Mouse (Mus musculus): ENCODE measurements around the gene Rsph9. TPM values are rescaled to one million over a fixed set of nuclear protein-coding genes. Genes with fewer than 3 reads are reported as not detected.

The Rsph9 gene
- total RNA-seq, 2 experiments from 2014 or later, result 1.3 to 2.3 TPM

GRCm38 (mm10) chr17:46110402-46111289 lies 33.4 kb downstream of the Rsph9 start, which contains the start of gene Mrps18a:
TSS of gene Mrps18a (plus strand) at chr17:46110986.
- intact Hi-C loops (cut with DNase I), result no loop called here
- peak; percentile 85 to 92 for DNase-seq

- intact Hi-C loops (cut with DNase I), result no loop called here
- DNase-seq, result no peak
Measured at GRCm38 (mm10) chr17:46108286-46108685, 35.7 kb downstream of the Rsph9 start.

- peak; percentile 58 to 75 for DNase-seq
- intact Hi-C loops (cut with DNase I), result no loop called here
Measured at GRCm38 (mm10) chr17:46104487-46104886, 39.5 kb downstream of the Rsph9 start.

- intact Hi-C loops (cut with DNase I), result no loop called here
- no peak for DNase-seq
Measured at GRCm38 (mm10) chr17:46102608-46103159, 41.3 kb downstream of the Rsph9 start.

GRCm38 (mm10) chr17:46101906-46102305 lies 42.1 kb downstream of the Rsph9 start:
- intact Hi-C loops (cut with DNase I), result no loop called here

GRCm38 (mm10) chr17:46098525-46098924 lies 45.5 kb downstream of the Rsph9 start:
- no peak for DNase-seq
- intact Hi-C loops (cut with DNase I), result no loop called here

More at GRCm38 (mm10) chr17:46101906-46102305, 42.1 kb downstream of the Rsph9 start:
- no peak for DNase-seq

- no peak for DNase-seq
- intact Hi-C loops (cut with DNase I), result no loop called here
Measured at GRCm38 (mm10) chr17:46091899-46092298, 52.1 kb downstream of the Rsph9 start.

GRCm38 (mm10) chr17:46091351-46091750 lies 52.7 kb downstream of the Rsph9 start:
- intact Hi-C loops (cut with DNase I), result no loop called here
- no peak for DNase-seq

GRCm38 (mm10) chr17:46086341-46086870 lies 57.6 kb downstream of the Rsph9 start:
- no peak for DNase-seq

GRCm38 (mm10) chr17:46084091-46084501 lies 59.9 kb downstream of the Rsph9 start:
- DNase-seq, result peak; percentile 88 to 90
- intact Hi-C loops (cut with DNase I), result no loop called here

More at GRCm38 (mm10) chr17:46086341-46086870, 57.6 kb downstream of the Rsph9 start:
- intact Hi-C loops (cut with DNase I), result no loop called here

GRCm38 (mm10) chr17:46083381-46083780 lies 60.6 kb downstream of the Rsph9 start:
- no peak for DNase-seq
- intact Hi-C loops (cut with DNase I), result no loop called here

- DNase-seq, result peak; percentile 82 to 85
- intact Hi-C loops (cut with DNase I), result no loop called here
Measured at GRCm38 (mm10) chr17:46081657-46082056, 62.4 kb downstream of the Rsph9 start.

GRCm38 (mm10) chr17:46081042-46081441 lies 63.0 kb downstream of the Rsph9 start:
- intact Hi-C loops (cut with DNase I), result no loop called here
- no peak for DNase-seq

GRCm38 (mm10) chr17:46080388-46080787 lies 63.6 kb downstream of the Rsph9 start:
- DNase-seq, result no peak
- intact Hi-C loops (cut with DNase I), result no loop called here

- intact Hi-C loops (cut with DNase I), result no loop called here
- DNase-seq, result no peak
Measured at GRCm38 (mm10) chr17:46079037-46079436, 65.0 kb downstream of the Rsph9 start.

- intact Hi-C loops (cut with DNase I), result no loop called here
- DNase-seq, result no peak
Measured at GRCm38 (mm10) chr17:46077921-46078534, 66.0 kb downstream of the Rsph9 start.

GRCm38 (mm10) chr17:46076260-46076551 lies 67.8 kb downstream of the Rsph9 start:
- DNase-seq, result no peak
- intact Hi-C loops (cut with DNase I), result no loop called here

- intact Hi-C loops (cut with DNase I), result no loop called here
- DNase-seq, result no peak
Measured at GRCm38 (mm10) chr17:46075551-46076259, 68.3 kb downstream of the Rsph9 start.

- intact Hi-C loops (cut with DNase I), result no loop called here
- DNase-seq, result peak; percentile 50 to 60
Measured at GRCm38 (mm10) chr17:46075116-46075485, 68.9 kb downstream of the Rsph9 start.

GRCm38 (mm10) chr17:46074398-46075115 lies 69.5 kb downstream of the Rsph9 start:
- intact Hi-C loops (cut with DNase I), result no loop called here
- no peak for DNase-seq

Data from heart, postnatal 10 days (tissue).